Mouse (Mus musculus) cerebellum, postnatal 14 days (tissue): Measurements from ENCODE around the gene Arhgap23.

Source experiments
- DNase-seq, 2 experiments: peaks; one replicate each; pipeline ENCODE4 v3.0.0; 2021; ENCODE audit warnings: mixed read lengths in 2 of 2

The Arhgap23 gene

DNA sequence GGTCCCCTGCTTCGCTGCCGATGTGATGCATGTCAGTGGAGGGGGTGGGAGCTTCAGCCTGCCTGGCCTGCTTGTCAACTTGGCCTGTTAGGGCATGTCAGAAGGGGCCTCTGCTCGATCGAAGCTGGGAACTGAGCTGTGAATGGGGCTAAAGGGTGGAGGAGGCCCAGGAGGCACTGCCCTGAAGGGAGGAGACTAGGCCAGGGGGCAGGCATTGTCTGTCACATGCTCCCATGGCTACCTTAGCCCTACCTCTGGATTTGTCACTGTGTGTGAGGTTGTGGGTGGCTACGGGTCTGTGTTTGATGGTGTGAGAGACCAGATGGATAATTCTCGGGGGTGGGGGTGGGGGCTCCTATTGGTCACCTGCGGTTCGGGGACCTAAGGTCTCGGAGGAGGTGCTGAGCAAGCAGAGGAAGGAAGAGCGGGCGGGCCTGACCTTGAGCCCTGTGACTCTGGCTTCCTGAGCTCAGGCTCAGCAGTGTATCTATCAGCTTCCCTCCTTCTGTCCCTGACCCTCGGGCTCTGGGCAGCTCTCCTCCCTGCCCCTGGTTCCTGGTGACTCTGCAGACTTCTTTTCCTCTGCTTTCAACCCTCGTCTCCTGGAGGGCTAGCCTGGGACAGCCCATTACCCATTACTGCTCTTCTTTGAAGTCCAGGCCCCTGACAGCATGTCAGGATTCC, 20.6 kb downstream of the Arhgap23 start:
- no peak for DNase-seq

DNA sequence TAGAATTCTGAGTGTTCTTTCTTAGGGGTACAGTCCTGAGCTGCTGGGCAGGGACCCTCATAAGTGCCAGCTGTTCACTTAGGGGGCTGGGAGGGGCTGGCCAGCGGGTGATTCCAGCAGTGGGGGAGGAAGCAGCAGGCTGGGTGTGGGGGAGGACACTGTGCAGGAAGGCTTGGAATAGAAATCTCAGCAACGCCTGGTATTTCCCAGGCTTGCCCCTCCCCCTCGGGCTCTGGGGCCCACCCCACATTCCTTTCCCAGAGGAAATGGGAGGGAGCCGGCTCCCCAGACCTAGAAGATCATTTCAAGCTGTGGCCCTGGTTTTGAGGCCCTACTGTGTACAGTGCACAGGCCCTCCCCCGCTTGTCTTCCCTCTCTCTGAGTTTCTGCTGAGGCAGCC, 22.4 kb downstream of the Arhgap23 start:
- no peak for DNase-seq

DNA sequence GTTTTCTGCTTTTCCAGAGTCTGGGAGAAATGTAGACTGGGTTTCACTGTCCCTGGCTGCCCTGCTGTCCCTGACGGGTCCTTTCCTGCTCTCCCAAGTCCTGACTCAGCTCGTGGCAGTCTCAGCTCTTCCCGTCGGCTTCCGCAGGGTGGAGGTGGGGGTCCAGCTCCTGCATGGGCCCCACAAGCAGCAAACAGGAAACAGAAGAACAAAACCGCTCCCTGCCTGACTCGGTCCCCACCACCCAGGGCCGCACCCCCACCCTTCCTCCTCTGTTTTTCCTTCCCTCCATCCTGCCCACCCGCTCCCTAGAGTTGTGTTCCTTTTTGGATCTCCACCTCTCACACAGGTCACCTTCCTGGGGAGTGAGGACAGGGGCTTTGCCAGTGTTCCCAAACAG, 23.5 kb downstream of the Arhgap23 start:
- no peak for DNase-seq

DNA sequence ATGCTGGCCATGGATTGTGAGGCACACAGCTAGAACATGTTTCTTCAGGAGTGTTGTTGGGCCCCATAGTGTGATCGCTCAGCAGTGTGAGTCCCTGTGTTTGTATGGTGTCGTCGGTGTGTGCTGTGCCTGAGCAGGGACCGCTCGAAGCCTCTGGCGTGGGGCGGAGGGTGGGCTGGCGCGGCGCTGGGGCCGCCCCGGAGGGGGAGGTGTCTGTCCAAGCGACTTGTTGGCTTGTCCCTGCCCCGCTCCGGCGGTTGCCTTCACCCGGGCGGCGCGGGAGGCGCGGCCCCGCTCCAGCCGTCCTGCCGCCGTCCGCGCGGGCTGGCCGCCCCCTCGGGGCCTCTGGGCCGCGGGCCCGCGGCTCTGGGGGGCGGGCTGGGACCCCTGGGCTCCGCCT, 24.6 kb downstream of the Arhgap23 start:
- DNase-seq = no peak

DNA sequence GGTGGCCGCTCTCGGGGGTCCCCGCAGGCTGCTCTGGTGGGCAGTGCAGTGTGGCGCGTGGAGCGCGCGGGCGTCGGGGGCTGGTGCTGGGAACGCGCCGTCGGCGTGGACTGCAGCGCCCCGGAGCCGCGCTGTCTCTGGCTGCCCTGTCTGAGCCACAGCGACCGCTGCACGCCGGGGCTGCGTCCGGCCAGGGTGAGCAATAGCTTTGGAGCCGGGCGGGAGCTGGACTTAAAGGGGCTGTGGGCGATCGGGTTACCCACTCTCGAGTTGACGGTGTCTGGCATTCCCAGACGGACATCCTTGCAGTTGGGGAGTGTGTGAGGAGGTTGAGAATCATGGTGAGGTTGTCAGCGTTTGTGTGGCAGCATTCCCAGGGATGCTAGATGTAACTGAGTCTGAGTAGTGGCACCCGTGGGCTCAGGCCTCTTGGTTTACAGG, 25.1 kb downstream of the Arhgap23 start:
- DNase-seq = no peak

DNA sequence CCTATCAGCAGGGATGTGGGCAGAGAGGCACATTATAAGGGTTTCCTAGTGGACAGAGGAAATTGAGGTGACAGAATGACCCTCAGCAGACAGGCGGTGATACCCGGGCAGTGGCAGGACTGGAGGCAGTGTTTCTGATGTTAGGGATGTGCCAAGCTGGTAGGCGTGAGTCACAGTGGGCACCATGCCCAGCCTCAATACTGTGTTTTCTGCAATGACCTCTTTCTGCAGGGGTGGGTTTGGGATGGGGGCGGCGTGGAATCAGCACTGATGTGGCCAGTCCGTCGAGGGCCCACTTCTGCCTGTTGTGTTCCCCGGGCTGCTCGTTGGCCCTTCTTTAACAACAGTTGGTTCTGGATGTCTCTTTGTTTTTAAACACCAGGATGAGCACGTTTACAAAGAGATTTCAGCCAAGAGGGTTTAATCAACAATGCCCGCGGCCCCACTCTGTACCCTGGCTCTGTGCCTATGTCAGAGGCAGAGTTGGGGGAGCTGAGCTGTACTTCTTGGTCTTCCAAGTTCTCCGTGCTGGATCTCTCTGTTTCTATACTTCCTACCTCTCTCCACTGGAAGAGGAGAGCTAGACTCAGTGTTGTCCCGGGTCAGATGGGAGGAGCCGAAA, 25.8 kb downstream of the Arhgap23 start:
- peak; percentile 44 to 62 for DNase-seq

DNA sequence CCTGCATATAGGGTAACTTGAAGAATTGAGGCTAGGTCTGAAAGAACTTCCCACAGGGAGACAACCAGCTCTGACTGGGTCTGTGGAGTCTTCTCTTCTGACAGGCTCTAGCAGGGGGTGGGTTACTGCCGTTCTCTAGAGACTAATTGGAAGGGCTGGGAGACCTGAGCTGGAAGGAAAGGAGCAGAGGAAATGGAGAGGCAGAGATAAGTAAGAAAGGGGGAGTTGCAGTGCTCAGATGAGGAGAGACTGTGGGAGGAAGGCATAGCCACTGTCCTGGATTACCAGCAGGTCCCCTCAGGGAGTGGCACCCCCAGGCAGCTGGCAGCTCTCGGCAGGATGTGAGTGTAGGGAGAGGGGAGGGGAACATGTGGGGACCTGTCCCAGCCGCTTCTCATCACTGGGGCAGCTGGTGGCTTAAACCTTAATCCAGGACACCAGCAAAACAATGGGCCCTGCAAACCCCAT, 26.4 kb downstream of the Arhgap23 start:
- DNase-seq = no peak

DNA sequence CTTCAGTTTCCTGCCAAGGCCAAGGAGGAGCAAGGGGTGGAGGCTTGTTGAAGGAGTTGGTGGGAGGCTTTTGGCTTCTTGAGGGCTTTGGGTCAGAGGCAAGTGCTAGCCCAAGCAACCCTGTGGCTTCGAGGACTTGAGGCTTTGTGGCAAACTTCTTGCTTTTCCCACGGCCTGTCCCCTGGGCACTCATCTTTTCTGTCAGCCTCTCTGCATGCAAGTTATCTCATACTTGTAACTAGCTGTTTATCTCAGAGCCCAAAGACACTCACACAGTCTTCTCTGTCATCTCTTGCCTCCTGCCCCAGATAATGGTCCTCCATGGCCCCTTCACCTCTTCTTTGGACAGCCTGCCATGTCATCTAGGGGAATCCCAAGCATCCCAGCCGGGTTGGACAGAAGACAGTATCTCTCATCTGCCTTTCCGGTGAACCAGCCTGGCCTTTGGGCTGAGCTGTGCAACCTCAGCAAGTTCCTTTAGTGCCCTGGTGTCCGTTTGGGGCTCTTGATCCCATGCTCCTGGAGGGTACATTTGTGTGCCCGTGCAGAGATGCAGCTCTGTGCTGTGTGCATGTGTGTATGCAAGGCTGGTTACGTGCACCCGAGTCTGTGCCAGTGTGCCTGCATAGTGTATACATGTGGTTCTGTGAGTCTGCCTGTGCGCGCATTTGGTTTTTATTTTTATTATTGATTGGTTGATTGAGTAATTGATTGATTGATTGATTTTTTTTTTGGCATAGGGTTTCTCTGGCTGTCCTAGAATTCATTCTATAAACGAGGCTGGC, 27.8 kb downstream of the Arhgap23 start:
- DNase-seq = no peak

DNA sequence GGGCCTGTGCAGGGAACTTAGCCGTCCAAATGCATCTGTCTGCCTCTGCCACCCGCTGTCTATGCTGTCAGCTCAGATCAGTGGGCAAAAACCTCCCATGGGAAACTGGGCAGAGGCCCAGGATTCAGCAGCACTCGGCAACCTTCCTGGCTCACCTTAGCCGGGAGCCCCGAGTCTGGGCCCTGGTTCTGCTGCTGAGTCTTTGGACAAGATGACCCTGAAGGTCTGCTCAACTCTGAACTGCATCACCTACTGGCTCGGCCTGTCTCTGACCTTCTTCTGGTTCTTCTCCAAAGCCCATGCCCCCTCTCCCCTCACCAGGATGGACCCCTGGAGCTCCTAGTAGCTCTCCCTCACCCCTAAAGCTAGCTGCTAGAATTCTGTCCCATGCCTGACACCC, 30.3 kb downstream of the Arhgap23 start:
- DNase-seq = no peak

DNA sequence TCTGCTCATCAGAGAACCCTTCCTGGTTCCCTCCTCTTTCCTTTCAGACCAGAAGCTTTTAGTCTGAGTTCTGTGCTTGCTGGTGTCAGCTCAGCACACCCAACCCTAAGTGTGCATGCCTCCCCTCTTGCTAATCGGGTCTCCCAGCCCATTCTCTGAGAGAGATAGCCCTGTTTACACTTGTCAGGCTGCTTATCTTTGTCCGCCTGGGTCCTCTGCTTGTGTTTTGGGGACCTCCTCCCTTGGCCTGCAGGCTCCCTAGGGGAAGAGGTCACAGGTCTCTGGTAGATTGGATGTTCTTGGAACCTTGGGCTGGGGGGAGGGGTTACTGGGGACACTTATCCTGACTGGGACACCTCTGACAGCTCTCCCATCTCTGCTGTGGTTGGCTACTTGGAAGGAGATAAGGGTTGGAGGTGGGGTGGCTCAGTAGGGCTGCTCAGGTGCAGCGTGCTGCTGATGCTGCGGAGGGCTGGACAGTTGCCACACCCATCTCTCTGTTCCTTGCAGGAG, 30.7 kb downstream of the Arhgap23 start:
- no peak for DNase-seq

DNA sequence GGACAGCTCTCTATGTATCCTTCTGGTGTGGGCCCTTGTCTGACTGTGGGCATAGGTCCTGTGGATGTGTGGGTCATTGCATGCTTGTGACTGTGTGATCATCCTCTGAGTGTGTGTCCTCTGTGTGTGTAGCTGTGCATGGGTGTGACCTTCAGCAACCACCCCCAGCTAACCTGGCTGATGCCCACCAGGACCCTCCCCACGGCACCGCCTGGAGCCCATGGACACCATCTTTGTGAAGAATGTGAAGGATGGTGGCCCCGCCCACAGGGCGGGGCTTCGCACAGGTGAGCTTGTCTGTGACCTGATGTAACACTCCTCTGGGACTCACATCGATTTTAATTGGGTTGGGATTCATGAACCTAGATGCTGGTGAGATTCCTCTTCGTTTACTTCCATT, 32.6 kb downstream of the Arhgap23 start:
- no peak for DNase-seq

DNA sequence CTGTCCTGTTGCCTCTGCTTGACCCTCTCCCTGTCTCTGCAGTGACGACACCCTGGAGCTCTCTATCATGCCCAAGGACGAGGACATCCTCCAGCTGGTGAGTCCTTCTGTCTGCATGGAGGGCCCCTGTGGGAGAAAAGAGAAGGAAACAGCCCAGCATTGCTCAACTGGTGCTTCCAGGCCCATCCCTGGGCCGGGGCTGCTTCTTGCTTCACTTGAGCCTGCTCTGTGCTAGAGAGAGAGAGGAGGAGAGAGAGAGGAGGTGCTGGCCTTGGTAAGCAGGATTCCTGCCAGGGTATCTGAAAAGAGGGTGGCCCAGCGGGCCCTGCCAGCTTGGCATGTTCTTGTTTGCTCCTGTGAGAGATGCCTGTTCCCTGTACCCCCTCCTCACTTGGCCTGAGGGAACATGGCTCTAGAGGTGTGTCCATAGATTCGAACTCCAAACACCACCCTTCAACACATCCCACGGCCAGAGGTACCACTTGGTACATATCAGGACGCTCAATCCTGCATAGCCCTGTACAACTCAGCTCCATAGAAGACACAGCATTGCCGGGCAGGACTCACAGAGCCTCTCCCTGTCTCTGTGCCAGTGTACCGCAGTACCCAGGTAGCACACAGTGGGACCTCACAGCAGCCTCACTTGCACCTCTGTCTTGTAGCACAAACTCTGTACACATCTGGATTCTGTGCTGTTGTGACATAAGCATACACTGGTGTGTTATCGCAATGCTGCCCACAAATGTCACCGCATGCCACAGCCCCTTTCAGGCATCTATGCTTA, 33.5 kb downstream of the Arhgap23 start:
- DNase-seq = no peak

DNA sequence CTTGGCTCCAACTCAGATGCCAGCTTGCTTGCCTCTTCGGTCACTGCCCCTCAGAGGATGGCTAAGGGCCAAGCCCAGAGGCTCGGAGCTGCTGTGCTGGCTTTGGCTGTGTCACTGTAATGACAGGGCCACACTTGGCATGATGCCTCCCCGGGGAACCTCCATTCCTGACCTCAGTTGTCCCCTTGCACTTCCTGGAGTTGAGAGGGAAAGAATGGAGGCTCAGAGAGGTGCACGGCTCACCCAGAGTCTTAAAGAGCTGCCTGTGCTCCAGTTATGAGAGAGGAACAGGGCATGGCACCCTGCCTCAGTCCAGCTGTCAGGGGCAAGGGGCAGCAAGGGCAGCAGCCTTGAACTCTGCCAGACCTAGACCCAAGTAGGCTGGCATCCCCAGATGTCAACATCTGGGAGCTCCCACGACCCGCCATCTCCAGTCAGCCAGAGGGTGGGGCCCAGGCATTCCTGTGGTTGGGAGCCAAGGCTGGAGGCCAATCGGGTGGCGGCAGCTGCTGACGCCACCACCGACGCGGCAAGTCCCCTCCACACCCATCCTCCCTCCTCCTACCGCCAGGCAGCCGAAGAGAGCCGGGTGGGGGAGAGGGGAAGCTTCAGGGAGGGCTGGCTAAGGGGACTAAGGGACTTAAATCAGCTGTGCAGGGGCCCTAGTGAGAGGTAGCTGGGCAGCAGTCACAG, 34.4 kb downstream of the Arhgap23 start:
- DNase-seq = peak; percentile 80 to 81

DNA sequence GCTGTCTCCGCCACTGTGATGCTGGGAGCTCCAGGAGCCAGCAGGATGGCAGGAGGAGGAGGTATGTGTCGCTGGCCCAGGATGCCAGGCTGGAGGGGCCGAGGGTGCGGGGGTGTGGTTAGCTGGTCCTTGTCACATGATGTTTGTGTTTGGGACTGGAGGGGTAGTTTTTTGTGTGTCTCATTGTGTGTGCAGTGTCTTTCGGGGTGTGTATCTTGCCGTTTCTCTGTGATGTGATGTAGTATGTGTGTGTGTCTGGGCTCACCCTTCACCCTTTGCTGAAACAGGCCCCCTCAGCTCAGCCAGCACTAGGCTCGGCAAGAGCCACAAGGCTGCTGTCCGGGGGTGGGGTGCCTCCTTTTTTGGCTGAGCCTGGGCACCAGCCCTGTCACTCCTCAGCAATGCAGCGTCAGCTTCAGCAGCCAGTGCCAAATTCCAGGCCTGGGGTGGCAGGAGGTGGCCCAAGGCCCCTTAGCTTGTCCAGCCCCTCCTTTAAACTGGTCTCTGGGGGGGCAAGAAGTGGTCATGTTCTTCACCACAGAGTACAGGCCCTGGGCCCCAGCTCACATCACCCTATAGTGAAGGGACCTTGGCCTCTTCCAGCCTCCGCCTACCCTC, 35.1 kb downstream of the Arhgap23 start:
- DNase-seq = peak; percentile 56 to 57

DNA sequence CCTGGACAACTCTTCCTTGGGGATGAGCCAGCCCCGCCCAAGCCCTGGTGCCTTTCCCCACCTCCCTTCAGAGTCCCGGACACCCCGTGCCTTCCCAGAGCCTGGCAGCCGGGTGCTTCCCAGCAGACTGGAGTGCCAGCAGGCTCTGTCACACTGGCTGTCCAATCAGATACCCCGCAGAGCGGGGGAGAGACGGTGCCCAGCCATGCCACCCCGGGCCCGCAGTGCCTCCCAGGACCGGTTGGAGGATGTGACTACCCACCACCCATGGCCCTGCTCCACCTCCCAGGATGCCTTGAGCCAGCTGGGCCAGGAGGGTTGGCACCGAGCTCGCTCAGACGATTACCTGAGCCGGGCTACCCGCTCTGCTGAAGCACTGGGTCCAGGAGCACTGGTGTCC, 36.3 kb downstream of the Arhgap23 start:
- DNase-seq = peak; percentile 50 to 59

DNA sequence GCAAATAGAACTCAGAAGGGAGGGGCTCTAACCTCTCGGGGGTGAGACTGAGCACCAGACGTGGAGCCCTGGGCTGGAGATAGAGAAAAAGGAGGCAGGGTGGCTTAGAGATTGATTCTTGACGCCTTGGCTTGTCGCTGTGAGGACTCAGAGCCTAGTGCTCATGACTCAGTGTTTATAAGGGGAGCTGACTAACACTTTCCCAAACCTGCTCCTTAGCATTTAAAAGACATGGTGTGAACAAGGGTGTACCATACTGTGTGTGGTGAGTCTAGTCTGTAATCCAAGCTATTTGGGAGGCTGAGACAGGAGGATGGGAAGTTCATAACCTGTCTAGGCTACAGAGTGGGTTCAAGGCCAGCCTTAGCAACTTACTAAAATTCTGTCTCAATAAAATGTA, 41.8 kb downstream of the Arhgap23 start:
- no peak for DNase-seq

DNA sequence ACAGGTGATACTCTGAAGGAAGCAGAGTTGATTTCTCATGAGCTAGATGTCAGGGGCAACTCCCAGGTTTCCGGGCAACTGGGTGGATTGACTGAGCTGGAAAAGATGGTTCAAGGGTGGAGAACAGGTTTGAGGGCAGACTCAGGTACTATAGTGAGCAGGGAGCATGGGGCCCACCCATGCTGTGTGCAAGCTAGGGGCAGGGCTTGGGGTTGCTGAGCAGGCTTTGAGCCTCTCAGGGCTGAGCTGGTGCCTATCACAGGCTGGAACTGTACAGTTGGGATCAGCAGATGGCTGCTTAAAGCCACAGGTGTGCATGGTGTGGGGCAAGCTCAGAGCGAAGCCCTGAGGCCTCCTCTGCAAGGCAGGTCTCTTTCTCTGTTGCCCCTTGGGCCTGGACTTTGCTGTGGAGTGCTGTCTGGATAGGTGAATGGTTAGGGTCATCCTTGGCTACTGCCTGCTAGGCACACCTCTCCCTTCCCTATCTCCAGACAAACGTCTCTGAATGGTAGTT, 46.0 kb downstream of the Arhgap23 start:
- DNase-seq = peak in 1 of 2 experiments; percentile 17

DNA sequence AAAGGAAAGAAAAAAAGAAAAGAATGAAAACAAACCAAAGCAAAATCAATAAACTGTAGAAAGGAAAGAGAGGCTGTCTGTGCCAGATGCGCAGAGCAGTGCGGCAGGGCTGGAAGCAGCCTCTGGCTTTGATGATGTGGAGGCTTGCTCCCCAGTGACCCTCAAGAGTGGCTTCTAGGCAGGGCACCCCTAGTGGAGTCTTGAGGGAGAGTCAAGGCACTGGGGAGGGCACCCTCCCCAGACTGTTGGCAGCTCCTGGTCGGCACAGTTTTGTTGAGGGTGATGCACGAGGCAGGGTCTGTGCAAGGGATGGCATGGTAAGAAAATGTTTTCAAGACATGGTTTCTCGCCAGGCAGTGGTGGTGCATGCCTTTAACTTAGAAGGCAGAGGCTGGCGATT, 47.2 kb downstream of the Arhgap23 start:
- no peak for DNase-seq

DNA sequence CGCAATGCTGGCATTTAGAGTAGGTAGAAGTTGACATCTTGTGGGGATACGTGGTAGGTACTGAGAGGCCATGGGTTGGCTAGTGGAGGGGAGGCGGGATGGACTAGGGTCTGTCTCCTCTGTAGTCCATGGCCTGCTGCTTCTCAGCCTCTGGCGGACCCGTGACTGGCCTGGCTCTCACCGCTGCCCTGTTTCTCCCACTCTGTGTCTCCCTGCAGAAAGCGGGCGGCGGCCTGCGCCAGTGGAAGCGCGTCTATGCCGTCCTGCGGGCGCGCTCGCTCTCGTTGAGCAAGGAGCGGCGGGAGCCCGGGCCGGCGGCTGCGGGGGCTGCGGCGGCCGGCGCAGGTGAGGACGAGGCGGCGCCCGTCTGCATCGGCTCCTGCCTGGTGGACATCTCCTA, 47.8 kb downstream of the Arhgap23 start:
- no peak for DNase-seq

DNA sequence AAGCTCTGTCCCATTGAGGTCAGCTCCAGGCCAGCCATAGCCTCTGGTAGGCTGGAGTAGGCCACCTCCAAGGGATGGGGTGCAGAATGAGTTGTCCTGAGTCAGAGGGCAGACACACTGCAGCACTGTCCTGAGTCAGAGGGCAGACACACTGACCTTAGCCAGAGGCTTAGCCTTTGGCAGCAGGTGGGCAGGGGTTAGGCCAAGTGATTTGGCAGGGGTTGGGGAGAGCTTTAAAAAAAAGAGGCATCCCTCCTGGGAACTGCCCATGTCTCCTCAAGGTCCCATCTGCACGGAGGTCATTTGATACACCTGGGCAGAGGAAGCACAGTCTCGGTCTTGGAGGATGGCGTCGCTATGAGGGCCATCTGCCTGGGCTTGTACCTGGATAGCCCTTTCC, 48.7 kb downstream of the Arhgap23 start:
- no peak for DNase-seq

DNA sequence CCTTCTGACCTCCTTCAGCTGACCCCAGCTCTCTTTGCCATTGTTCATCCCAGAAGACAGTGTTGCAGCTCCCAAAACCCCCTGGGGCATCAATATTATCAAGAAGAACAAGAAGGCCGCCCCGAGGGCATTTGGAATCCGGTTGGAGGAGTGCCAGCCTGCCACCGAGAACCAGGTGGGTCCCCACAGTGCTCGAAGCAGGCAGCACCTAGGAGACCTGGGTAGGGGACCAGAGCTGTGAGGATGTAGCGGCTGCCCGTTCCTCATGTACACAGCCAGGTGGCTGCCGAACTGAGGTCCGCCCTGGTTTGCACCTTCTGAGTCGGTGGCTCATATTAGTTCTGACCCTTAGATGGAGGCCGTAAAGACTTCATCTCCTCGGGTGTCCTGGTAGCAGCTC, 50.6 kb downstream of the Arhgap23 start:
- peak; percentile 43 to 56 for DNase-seq
